Mouse (Mus musculus): ENCODE measurements at regions not wholly inside any gene's neighbourhood (a gene's known extent, or its start where the extent isn't known, plus 50 kb on each side); places are given as distances from the start of the nearest gene placed in this dataset.
"Not testable (repeated sequence)": the region's sequence is repeated elsewhere in the genome, so short reads cannot be mapped to it uniquely, and the experiment has no call there.

GRCm38 (mm10) chr2:63706643-63707042 is 391.2 kb downstream of the Fign start:
- no peak for DNase-seq (ENCODE audit: low read depth, low spot score)

- DNase-seq (ENCODE audit: low read depth, low spot score) = peak; percentile 20
Measured at GRCm38 (mm10) chr2:63706183-63706582, 391.7 kb downstream of the Fign start.

- DNase-seq (ENCODE audit: low read depth, low spot score) = peak; percentile 86
Measured at GRCm38 (mm10) chr2:63702333-63703096, 395.3 kb downstream of the Fign start.

- DNase-seq (ENCODE audit: low read depth, low spot score) = peak; percentile 15
Measured at GRCm38 (mm10) chr2:63701861-63702260, 396.0 kb downstream of the Fign start.

- peak; percentile 54 for DNase-seq (ENCODE audit: low read depth, low spot score)
Measured at GRCm38 (mm10) chr2:63700255-63700654, 397.6 kb downstream of the Fign start.

GRCm38 (mm10) chr2:63669700-63670099 is 428.1 kb downstream of the Fign start:
- DNase-seq (ENCODE audit: low read depth, low spot score) = peak; percentile 7

- DNase-seq (ENCODE audit: low read depth, low spot score) = no peak
Measured at GRCm38 (mm10) chr2:63668784-63669183, 429.1 kb downstream of the Fign start.

GRCm38 (mm10) chr2:63659947-63660346 is 437.9 kb downstream of the Fign start:
- not testable (repeated sequence) for DNase-seq (ENCODE audit: low read depth, low spot score)

Measured in mesoderm, embryonic 11.5 days (tissue).